Mouse (Mus musculus): Measurements from ENCODE around the gene Slc2a4. TPM values are rescaled to one million over a fixed set of nuclear protein-coding genes. Genes with fewer than 3 reads are reported as not detected.

The Slc2a4 gene
- total RNA-seq (2023): not detected

GRCm38 (mm10) chr11:69948066-69948762, at the start of gene Slc2a4:
Slc2a4 (minus strand) TSS chr11:69948188.

GRCm38 (mm10) chr11:69995391-69995960, 47.5 kb upstream of the Slc2a4 start, which contains the start of gene Phf23:
Phf23 (plus strand) TSS chr11:69995777.

GRCm38 (mm10) chr11:69990850-69991691, 43.1 kb upstream of the Slc2a4 start, which contains the start of gene Gabarap:
Gabarap (plus strand) TSS chr11:69991143.

GRCm38 (mm10) chr11:69982225-69982624, 34.2 kb upstream of the Slc2a4 start, which contains the start of gene Elp5:
Elp5 (minus strand) TSS chr11:69982517.

GRCm38 (mm10) chr11:69981141-69981762, 33.3 kb upstream of the Slc2a4 start, which contains the start of gene Ctdnep1:
Ctdnep1 (plus strand) TSS chr11:69981156.

GRCm38 (mm10) chr11:69964650-69965270, 16.8 kb upstream of the Slc2a4 start, which contains the start of gene Cldn7:
Cldn7 (plus strand) TSS chr11:69964779.

GRCm38 (mm10) chr11:69935137-69935879, 12.7 kb downstream of the Slc2a4 start, which contains the start of gene Ybx2:
Ybx2 (plus strand) TSS chr11:69935796.

GRCm38 (mm10) chr11:69921114-69922011, 26.6 kb downstream of the Slc2a4 start, which contains the start of gene Eif5a:
Eif5a (minus strand) TSS chr11:69921958.

GRCm38 (mm10) chr11:69913554-69914371, 34.2 kb downstream of the Slc2a4 start, which contains the start of gene Gps2:
Gps2 (plus strand) TSS chr11:69913888.

GRCm38 (mm10) chr11:69900471-69901405, 47.2 kb downstream of the Slc2a4 start, which contains the start of the genes 2810408A11Rik and Neurl4:
2810408A11Rik (minus strand) TSS chr11:69900987.
Neurl4 (plus strand) TSS chr11:69901072.

GRCm38 (mm10) chr11:69895291-69895690, 52.7 kb downstream of the Slc2a4 start, which contains the start of gene Acap1:
Acap1 (minus strand) TSS chr11:69895539.

Other genes starting within 250 kb of the Slc2a4 start
- gene Polr2a, start 189.6 kb downstream of the Slc2a4 start, total RNA-seq (2023): 100 to 1,000 TPM; 254 to 255 TPM
- gene Slc35g3, start 186.2 kb downstream of the Slc2a4 start, total RNA-seq (2023): not detected
- 10 to 100 TPM; 61.0 to 64.9 TPM for gene Zbtb4, start 182.3 kb downstream of the Slc2a4 start, total RNA-seq (2023)
- 10 to 100 TPM; 10.5 to 13.5 TPM for gene Chrnb1, start 152.2 kb downstream of the Slc2a4 start, total RNA-seq (2023)
- gene Fgf11, start 146.3 kb downstream of the Slc2a4 start, total RNA-seq (2023): under 1 TPM in 1 of 2 experiments, not detected in 1; 0.44 TPM
- gene Tmem102, start 142.6 kb downstream of the Slc2a4 start, total RNA-seq (2023): not detected
- gene Gm39566, start 132.9 kb downstream of the Slc2a4 start, total RNA-seq (2023): not detected
- not detected for gene Spem2, start 129.7 kb downstream of the Slc2a4 start, total RNA-seq (2023)
- not detected for gene Spem1, start 126.0 kb downstream of the Slc2a4 start, total RNA-seq (2023)
- under 1 TPM; 0.12 to 0.41 TPM for gene Nlgn2, start 110.4 kb downstream of the Slc2a4 start, total RNA-seq (2023)
- 10 to 100 TPM; 27.0 to 38.9 TPM for gene Tmem256, start 109.7 kb downstream of the Slc2a4 start, total RNA-seq (2023)
- 10 to 100 TPM; 10.4 to 14.7 TPM for gene Plscr3, start 101.8 kb downstream of the Slc2a4 start, total RNA-seq (2023)
- gene Tnk1, start 89.5 kb downstream of the Slc2a4 start, total RNA-seq (2023): not detected
- not detected for gene Tmem95, start 70.2 kb downstream of the Slc2a4 start, total RNA-seq (2023)
- gene Kctd11, start 66.8 kb downstream of the Slc2a4 start, total RNA-seq (2023): 1 to 10 TPM; 2.7 to 3.2 TPM
- gene Acap1, start 52.6 kb downstream of the Slc2a4 start, total RNA-seq (2023): 100 to 1,000 TPM; 518 to 555 TPM
- gene 2810408A11Rik, start 47.2 kb downstream of the Slc2a4 start, total RNA-seq (2023): 1 to 10 TPM; 2.5 TPM
- 10 to 100 TPM; 76.0 to 83.3 TPM for gene Neurl4, start 47.1 kb downstream of the Slc2a4 start, total RNA-seq (2023)
- gene Gps2, start 34.3 kb downstream of the Slc2a4 start, total RNA-seq (2023): 100 to 1,000 TPM; 148 to 150 TPM
- gene Eif5a, start 26.2 kb downstream of the Slc2a4 start, total RNA-seq (2023): 100 to 1,000 TPM; 355 to 387 TPM
- gene Ybx2, start 12.4 kb downstream of the Slc2a4 start, total RNA-seq (2023): not detected
- gene Cldn7, start 16.6 kb upstream of the Slc2a4 start, total RNA-seq (2023): not detected
- 100 to 1,000 TPM; 111 to 123 TPM for gene Ctdnep1, start 33.0 kb upstream of the Slc2a4 start, total RNA-seq (2023)
- 10 to 100 TPM; 38.4 to 50.9 TPM for gene Elp5, start 34.3 kb upstream of the Slc2a4 start, total RNA-seq (2023)
- 100 to 1,000 TPM; 291 to 311 TPM for gene Gabarap, start 43.0 kb upstream of the Slc2a4 start, total RNA-seq (2023)
- gene Phf23, start 47.6 kb upstream of the Slc2a4 start, total RNA-seq (2023): 10 to 100 TPM; 59.7 to 74.6 TPM
- 10 to 100 TPM; 47.8 to 61.1 TPM for gene Dvl2, start 52.4 kb upstream of the Slc2a4 start, total RNA-seq (2023)
- gene Acadvl, start 67.2 kb upstream of the Slc2a4 start, total RNA-seq (2023): 10 to 100 TPM; 58.2 to 58.6 TPM
- 1 to 10 TPM; 1.9 to 4.5 TPM for gene Dlg4, start 68.8 kb upstream of the Slc2a4 start, total RNA-seq (2023)
- not detected for gene Asgr1, start 105.9 kb upstream of the Slc2a4 start, total RNA-seq (2023)
- not detected for gene Asgr2, start 144.5 kb upstream of the Slc2a4 start, total RNA-seq (2023)
- gene Mgl2, start 182.1 kb upstream of the Slc2a4 start, total RNA-seq (2023): not detected
- gene Clec10a, start 208.0 kb upstream of the Slc2a4 start, total RNA-seq (2023): not detected